Mouse (Mus musculus) adrenal gland, postnatal 10 days (tissue): ENCODE results near the gene Itpk1. TPM values are rescaled to one million over a fixed set of nuclear protein-coding genes. Genes with fewer than 3 reads are reported as not detected.

Experiments used
- DNase-seq: peaks from one replicate; pipeline ENCODE4 v3.0.0; 2021; ENCODE audit warnings: mixed read lengths
- total RNA-seq, 2 experiments: library from RNA; stranded (reverse); gene quantifications; 2 replicates each; pipeline ENCODE4 v1.2.3; 2021

The Itpk1 gene
- total RNA-seq, 2 experiments from 2014 or later: 98.3 to 99.2 TPM

DNA sequence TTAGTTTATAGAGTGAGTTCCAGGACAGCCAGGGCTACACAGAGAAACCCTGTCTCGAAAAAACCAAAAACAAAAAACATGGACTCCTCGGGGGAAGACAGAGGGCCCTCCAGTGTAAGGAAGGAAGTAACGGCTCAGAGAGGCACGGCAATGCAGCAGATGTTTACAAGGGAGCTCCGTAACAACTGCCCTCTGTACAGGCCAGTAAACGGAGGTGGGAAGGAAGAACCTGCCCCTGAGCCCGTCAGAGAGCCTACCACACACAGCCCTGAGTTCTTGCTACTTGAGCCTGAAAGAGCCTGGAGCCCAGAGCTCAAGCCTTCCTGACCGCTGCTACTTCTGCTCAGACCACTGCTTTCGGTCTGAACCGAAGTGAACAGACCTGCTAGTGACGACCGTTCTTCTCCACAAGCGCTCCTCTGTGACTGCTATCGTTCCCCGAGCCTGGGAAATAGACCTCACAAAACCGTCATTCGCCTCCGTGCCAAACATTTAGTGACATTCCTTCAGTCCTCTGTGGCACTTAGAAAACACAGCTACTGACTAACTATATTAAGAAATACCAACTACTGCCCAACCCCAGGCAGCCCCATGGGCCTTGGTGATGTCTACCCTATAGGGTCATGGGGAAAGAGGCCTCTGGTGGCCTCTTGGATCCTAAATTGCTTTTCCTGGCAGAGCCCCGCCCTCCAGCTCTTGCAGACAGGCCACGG lies 8.6 kb upstream of the Itpk1 start:
- peak; percentile 42 for DNase-seq

DNA sequence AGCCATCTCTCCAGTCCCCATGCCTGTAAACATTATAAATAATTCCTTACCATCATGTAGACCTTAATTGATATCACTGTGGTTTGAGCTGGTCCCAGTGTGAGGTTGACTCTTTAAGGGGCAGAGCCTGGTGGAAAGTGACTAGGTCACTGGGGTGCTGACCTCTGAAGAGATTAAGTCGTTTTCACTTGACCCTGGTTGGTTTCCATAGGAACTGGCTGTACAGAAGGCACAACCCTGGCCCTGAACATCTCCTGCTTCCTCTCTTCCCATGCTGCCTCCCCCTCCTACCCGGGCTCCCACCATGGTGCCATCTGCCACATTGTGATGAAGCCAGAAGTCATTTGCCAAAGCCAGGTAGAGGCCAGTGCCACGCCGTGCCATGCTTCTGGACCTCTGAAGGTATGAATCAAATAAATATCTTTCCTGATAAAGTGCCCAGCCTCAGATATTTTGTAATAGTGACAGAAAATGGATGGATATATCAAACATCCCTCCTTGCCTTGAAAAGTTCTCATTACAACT lies 6.2 kb upstream of the Itpk1 start:
- DNase-seq: no peak

DNA sequence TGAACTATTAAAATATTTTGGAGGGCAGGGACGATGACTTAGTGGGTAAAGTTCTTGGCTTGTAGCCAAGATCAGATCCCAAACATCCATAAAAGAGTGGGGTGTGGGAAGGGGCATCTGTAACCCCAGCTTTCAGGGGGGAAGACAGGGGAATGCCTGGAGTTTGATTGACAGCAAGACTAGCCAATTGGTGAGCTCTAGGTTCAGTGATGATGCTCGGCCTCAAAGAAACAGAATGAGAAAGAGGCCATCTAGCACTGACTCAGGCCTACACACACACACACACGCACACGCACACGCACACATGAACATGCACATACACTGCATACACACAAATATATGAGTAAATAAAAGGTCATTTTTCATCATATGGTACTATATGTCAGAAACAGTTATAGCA lies 5.2 kb upstream of the Itpk1 start:
- no peak for DNase-seq

DNA sequence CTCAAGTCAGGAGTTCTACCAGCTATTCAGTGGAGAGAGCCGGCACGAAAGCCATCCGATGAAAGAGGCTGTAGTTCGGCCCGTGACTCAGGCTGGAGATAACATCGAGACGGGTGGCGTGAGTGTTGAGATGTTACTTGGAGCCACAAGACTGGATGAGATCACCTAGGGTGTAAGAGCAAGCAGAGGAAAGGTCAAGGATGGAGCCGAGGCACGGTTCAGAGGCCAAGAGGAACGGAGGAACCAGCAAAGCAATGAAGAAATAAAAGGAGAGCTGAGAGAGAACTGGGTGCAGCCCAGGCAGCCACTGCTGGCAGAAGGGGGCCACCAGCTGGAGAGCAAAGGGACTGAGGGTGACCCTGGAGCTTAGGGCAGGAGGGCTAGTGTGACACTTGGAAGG lies 3.5 kb upstream of the Itpk1 start:
- peak; percentile 56 for DNase-seq

- no peak for DNase-seq
Observed at GRCm38 (mm10) chr12:102706833-102707463, 2.2 kb upstream of the Itpk1 start.

GRCm38 (mm10) chr12:102705906-102706640 lies 1.3 kb upstream of the Itpk1 start:
- DNase-seq: no peak

DNA sequence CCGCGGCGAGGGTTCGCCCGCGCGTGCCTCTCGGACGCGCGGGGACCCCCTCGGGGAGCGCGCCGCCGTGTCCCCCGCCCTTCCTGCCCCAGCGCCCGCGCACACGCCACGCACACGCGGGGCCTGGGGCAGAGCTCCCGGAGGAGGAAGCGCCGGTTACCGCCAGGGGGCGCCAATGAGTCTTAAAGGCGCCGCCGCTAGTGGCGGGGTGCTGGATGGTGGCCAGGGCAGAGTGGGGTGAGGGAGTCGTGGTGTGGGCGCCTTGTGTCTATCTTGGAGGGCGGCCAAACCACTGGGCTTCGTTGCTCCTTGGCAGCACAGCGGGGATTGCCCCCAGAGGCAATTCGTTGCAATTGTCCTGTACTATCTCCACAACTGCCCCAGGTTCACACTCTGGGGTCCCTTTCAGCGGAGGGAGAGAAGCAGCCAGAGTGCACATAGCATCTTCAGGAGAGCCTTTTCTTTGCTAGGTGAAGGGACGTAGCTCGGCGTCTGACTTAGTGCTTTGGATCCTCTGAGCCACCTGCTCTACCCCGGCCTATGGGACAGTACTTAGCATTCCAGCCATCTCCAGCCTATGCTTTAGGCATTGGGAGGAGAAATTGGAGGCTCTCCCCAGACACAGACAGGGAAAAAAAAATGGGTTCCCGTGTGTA lies 614 bp upstream of the Itpk1 start:
- peak; percentile 94 for DNase-seq

GRCm38 (mm10) chr12:102703921-102704408 lies 765 bp downstream of the Itpk1 start:
- no peak for DNase-seq

GRCm38 (mm10) chr12:102703441-102703840 lies 1.3 kb downstream of the Itpk1 start:
- DNase-seq: no peak

- peak; percentile 56 for DNase-seq
Observed at GRCm38 (mm10) chr12:102703111-102703412, 1.7 kb downstream of the Itpk1 start.

DNA sequence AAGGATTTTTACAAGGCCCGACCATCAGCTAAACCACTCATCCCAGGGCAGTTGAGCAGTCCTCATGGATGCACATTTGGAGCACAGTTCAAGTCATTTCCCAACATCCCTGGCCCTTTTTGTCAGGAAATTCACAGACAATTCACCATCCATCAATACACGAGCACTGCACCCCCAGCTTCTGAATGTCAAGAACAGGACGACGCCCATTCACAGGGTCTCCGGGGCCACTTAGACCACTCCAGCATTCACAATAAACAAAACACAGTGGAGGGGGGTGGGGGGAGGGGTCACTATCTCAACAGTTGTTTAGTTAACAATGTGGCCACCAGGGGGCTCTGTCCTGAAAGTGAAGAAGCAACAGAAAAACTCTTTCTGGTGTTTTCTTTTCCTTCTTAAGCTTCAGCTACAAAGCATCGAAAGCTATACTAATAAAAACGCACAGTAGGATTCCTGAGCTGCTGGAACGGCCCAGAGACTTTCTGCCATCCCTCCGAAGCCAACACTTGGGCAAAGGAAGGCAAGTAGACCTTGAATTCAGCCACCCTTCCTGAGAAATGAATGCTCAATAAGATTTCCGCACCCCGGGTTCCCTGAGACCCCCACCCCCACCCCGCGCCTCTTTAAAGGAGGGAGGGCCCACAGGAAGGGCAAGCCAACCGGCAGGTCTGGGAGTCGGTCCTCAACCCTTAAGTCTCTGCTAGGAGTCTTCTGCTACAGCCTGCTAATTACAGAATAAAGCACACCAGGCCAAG lies 2.2 kb downstream of the Itpk1 start:
- peak; percentile 89 for DNase-seq

DNA sequence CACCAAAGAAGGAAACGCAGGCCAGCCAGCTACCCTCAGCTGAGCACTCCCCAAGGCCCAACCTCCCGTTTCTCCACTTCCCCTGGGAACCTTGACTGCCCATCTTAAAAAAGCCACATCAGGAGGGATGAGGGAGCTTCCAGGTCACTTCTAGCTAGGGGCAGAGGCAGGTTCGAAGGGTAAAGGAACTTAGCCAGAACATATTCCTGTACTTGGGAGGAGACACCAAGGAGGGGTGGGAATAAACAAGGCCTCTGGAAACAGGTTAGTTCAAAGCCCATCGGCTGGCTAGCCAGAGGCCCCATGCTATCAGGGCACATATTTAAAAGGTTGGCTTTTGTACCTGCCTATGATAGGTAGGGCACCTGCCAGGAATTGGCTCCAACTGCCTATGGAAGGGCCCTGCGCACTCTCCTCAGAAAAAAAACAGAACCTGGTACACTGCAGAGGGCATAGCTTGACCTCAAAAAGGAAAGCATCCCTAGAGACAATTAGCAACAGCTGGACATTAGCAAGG lies 3.0 kb downstream of the Itpk1 start:
- no peak for DNase-seq

- DNase-seq: no peak
Observed at GRCm38 (mm10) chr12:102700453-102700852, 4.3 kb downstream of the Itpk1 start.

DNA sequence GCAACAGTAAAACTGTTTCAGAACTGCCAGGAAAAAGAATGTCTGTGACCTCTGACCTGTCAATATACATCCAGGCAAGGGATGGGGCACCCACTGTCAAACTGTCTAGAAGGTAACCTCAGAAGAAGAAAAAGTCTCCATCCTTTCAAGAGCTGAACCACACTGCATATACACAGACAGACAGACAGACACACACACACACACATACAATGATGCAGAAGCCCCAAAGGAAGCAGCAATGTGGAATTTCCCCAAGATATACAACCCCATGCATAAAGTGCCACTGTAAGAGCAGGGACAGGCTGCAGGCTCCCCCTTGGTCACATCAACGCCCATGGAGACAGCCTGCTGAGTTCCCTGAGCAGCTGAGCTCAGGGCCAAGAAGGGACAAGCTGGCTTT lies 5.6 kb downstream of the Itpk1 start:
- DNase-seq: no peak

DNA sequence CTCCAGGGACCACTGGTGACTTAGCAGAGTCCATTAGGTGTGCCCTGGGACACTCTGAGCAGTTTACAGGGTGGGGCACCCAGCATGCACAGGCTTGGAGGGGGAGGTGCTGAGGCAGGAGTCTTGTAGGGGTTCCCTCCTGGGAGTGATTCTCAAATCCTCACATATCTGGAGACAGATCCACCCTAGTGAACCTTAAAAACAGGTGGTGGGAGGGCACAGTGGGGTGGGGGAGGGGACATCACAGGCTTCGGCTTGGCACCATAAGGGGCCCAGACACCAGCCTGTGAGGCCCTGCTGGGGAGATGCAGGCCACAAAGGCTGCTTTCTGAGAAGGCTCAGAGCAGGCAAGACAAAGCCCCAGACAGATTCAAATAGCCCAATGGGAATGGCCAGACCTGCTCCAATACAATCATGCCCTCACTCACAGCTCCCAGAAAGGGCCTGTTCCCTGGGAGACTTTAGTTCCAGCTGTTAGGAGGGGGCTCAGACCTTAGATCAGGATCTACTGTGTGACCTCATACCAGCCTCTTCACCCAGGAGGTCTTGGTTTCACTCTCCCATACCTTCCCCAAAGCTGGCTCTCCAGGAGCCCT lies 6.5 kb downstream of the Itpk1 start:
- DNase-seq: no peak

GRCm38 (mm10) chr12:102697381-102697780 lies 7.3 kb downstream of the Itpk1 start:
- DNase-seq: no peak

DNA sequence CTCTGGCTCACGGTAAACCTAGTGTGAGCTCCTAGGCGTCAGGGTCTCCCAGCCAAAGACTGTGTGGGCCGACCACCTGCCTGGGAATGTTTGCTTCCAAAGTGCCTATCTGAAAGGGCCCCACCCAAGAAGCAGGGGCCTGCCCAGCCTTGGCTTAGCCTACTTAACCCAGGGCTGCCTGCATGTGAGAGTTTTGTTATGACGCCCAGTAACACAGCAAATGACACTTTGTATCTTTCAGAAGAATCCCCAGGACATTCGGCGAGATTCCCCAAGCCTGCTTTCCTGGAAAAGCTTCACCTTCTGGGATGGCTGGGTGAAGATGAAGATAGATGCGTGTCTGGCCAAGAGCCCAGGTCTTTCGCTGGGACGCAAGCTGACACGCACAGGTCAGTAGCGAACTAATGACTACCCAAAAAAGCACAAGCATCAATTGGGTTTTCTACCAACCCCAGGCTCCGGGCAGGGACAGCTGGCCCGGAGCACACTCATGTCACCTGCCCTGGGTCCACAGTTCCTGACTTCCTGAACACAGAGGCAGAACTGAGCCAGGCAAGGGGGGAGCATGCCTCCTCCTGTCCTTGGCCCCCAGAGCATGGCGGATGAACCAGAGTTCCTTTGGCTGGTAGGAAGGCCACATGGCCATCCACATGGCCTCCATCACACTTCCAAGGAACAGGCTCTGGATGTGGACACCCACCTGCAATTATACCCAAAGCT lies 7.9 kb downstream of the Itpk1 start:
- DNase-seq: no peak

GRCm38 (mm10) chr12:102695369-102696239 lies 9.1 kb downstream of the Itpk1 start:
- DNase-seq: no peak

- no peak for DNase-seq
Observed at GRCm38 (mm10) chr12:102691761-102692160, 13.0 kb downstream of the Itpk1 start.
